Mouse (Mus musculus) erythroblast, embryonic 14.5 days (primary cell): ENCODE data around the gene Dlg5.

Source experiments
- GATA1 ChIP-seq: IDR thresholded peaks from 2 replicates; pipeline ENCODE4 v1.6.1; 2012; ENCODE audit warnings: low read length, inconsistent platforms, mixed read lengths
- TAL1 ChIP-seq: IDR thresholded peaks from 3 replicates; pipeline ENCODE4 v1.6.1; 2012; ENCODE audit warnings: low read length, inconsistent platforms, mixed read lengths

- no peak for TF ChIP-seq GATA1
- TF ChIP-seq TAL1: no peak
These were observed 63.8 kb downstream of the Dlg5 start for GRCm38 (mm10) chr14:24181811-24182506.
